Mouse (Mus musculus): ENCODE results near the gene 2900011O08Rik.

DNA sequence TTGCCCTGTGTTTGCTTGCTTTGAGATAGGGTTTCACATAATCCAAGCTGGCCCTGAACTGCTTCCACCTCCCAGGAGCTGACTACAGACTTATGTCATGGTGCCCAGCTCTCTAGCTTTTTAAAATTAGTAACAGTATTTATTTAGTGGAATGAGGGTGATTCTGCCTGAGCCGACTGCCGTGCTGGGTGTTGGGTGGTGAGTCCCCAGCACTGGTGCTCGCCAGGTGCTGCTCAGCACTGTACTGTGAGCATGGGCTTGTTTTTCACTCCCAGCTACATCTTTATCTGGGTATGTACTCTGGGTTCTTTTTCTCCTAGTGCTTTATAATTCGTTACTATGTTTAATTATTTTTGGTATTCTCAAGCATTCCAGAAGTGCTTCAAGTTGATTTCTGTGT lies 41.3 kb upstream of the 2900011O08Rik start:
- no peak for TF ChIP-seq GATA1 (IDR thresholded peaks at IDR 0.05; ENCODE audit: low read length)
- no peak for TF ChIP-seq TAL1 (IDR thresholded peaks at IDR 0.05; ENCODE audit: low read length)

All from erythroblast, embryonic 14.5 days (primary cell).